Mouse (Mus musculus) lung, adult 2 months (tissue): Measurements from ENCODE around the gene Mblac1.

Experiments used
- CTCF ChIP-seq: fragments of 200-500 bp; IDR thresholded peaks from 2 replicates; pipeline ENCODE4 v1.5.1; 2011; ENCODE audit warnings: mild to moderate bottlenecking, low read length, control low read depth; ENCODE audit not compliant: insufficient read depth
- POLR2A ChIP-seq: fragments of 200-500 bp; IDR thresholded peaks from 2 replicates; pipeline ENCODE4 v1.6.1; 2011; ENCODE audit warnings: low read depth, mild to moderate bottlenecking, control low read depth, low read length, borderline replicate concordance; ENCODE audit errors: extremely low read depth

DNA sequence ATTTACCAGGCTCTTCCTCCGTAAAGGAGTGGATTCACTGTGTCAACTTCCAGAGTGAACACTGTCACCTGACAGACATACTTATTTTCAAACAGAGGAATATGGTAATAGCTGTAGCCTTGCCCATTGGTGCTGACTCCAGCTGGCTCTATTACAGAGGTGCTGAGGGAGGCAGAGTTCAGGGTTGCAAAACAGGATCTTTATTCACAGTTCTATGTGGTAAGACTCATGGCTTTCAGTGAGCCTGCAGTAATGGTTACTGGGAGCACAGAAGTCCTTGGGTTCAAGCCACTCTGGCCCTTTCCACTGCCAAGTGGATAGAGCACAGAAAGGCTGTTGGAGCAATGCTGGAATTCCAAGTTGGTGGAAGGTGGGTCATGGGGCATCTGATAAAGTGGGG is 13.1 kb downstream of the Mblac1 start:
- TF ChIP-seq CTCF = no peak
- TF ChIP-seq POLR2A = no peak
